Mouse (Mus musculus) heart, embryonic 16.5 days (tissue): ENCODE measurements at regions not wholly inside any gene's neighbourhood (a gene's known extent, or its start where the extent isn't known, plus 50 kb on each side); places are given as distances from the start of the nearest gene placed in this dataset.
A peak's percentile ranks its signal among the peaks of the same experiment; 100 is the strongest.

ENCODE experiments used
- ATAC-seq: fragments of 200-750 bp; cut with Nextera tagmentation; replicated peaks from 2 replicates; pipeline ENCODE4 v1.8.0; 2017; ENCODE audit warnings: moderate number of reproducible peaks; ENCODE audit not compliant: insufficient read depth, low FRiP score; ENCODE audit errors: extremely low read depth
- H3K27ac ChIP-seq: fragments of 300-500 bp; sonication (generic); 2 replicates; pipeline ENCODE4 v1.5.1; 2014; ENCODE audit warnings: mild to moderate bottlenecking, low read length, control low read depth, moderate library complexity
- H3K27me3 ChIP-seq: fragments of 300-500 bp; sonication (generic); 2 replicates; pipeline ENCODE4 v1.6.1; 2014; ENCODE audit warnings: low read length, mixed read lengths; ENCODE audit not compliant: control insufficient read depth, insufficient read depth
- H3K36me3 ChIP-seq: fragments of 300-500 bp; sonication (generic); 2 replicates; pipeline ENCODE4 v1.6.1; 2014; ENCODE audit not compliant: control insufficient read depth, insufficient read depth
- H3K4me1 ChIP-seq: fragments of 300-500 bp; sonication (generic); 2 replicates; pipeline ENCODE4 v1.6.1; 2014; ENCODE audit warnings: low read length, mixed read lengths; ENCODE audit not compliant: control insufficient read depth, insufficient read depth
- H3K4me2 ChIP-seq: fragments of 300-500 bp; sonication (generic); 2 replicates; pipeline ENCODE4 v1.6.1; 2014; ENCODE audit warnings: low read depth, mild to moderate bottlenecking, control low read depth, low read length
- H3K4me3 ChIP-seq: fragments of 300-500 bp; sonication (generic); 2 replicates; pipeline ENCODE4 v1.5.1; 2014; ENCODE audit warnings: mild to moderate bottlenecking, control low read depth, low read length
- H3K9ac ChIP-seq: fragments of 300-500 bp; sonication (generic); 2 replicates; pipeline ENCODE4 v1.6.1; 2014; ENCODE audit warnings: low read length, control low read depth
- H3K9me3 ChIP-seq: fragments of 300-500 bp; sonication (generic); replicated peaks from 2 replicates; pipeline ENCODE4 v1.6.1; 2016; ENCODE audit warnings: low read length; ENCODE audit not compliant: control insufficient read depth
- WGBS: fragments of 180-500 bp; shearing (Covaris S2); extraction: QIAGEN DNeasy Blood & Tissue Kit; methylation state at CpG from one replicate; pipeline ENCODE4 v1.1.7; 2014; 5-methylcytosine and 5-hydroxymethylcytosine counted together

GRCm38 (mm10) chr2:115342360-115342759 lies 239.2 kb upstream of the BC052040 start:
- 91% methylated on average over 14 of the region's 14 CpGs for WGBS
- no peaks in the 10 kb centered on the region for H3K27me3 ChIP-seq
- no peaks in the 10 kb centered on the region for H3K4me1 ChIP-seq
- no peak overlapping the region for H3K4me3 ChIP-seq
- no peaks in the 10 kb centered on the region for H3K9me3 ChIP-seq
- H3K4me2 ChIP-seq = no peak overlapping the region
- ATAC-seq = no peak
- H3K9ac ChIP-seq = no peak overlapping the region
- H3K27ac ChIP-seq = no peak overlapping the region
- H3K36me3 ChIP-seq = no peaks in the 10 kb centered on the region

GRCm38 (mm10) chr2:115346551-115346950 lies 235.0 kb upstream of the BC052040 start:
- no peak for ATAC-seq
- Histone ChIP-seq H3K4me3 (no peak overlapping the region), H3K27me3 (no peaks in the 10 kb centered on the region), H3K27ac (no peak overlapping the region), H3K9me3 (no peaks in the 10 kb centered on the region), H3K4me1 (peaks cover 4% of the 10 kb centered on the region), H3K36me3 (no peaks in the 10 kb centered on the region), H3K4me2 (no peak overlapping the region), H3K9ac (no peak overlapping the region)
- 57% methylated on average over 6 of the region's 6 CpGs for WGBS

- H3K27me3 ChIP-seq = no peaks in the 10 kb centered on the region
- H3K9me3 ChIP-seq = no peaks in the 10 kb centered on the region
- no peak overlapping the region for H3K4me3 ChIP-seq
- H3K4me2 ChIP-seq = no peak overlapping the region
- no peak overlapping the region for H3K9ac ChIP-seq
- no peak for ATAC-seq
- no peak overlapping the region for H3K27ac ChIP-seq
- H3K4me1 ChIP-seq = peaks cover 4% of the 10 kb centered on the region
- 12% methylated on average over 2 of the region's 2 CpGs for WGBS
- H3K36me3 ChIP-seq = no peaks in the 10 kb centered on the region
Observed at GRCm38 (mm10) chr2:115348263-115348662, 233.3 kb upstream of the BC052040 start.

GRCm38 (mm10) chr2:115371072-115371471 lies 210.4 kb upstream of the BC052040 start:
- Histone ChIP-seq H3K4me2 (no peak overlapping the region), H3K27ac (no peak overlapping the region), H3K27me3 (no peaks in the 10 kb centered on the region), H3K4me3 (no peak overlapping the region), H3K9ac (no peak overlapping the region), H3K36me3 (no peaks in the 10 kb centered on the region), H3K4me1 (no peaks in the 10 kb centered on the region), H3K9me3 (no peaks in the 10 kb centered on the region)
- WGBS = 31% methylated on average over 6 of the region's 6 CpGs
- no peak; the same call in 1 of the 2 replicates for ATAC-seq

GRCm38 (mm10) chr2:115375336-115375735 lies 206.2 kb upstream of the BC052040 start:
- H3K9me3 ChIP-seq = no peaks in the 10 kb centered on the region
- no peak for ATAC-seq
- H3K4me3 ChIP-seq = no peak overlapping the region
- no peak overlapping the region for H3K27ac ChIP-seq
- H3K4me2 ChIP-seq = no peak overlapping the region
- WGBS = 80% methylated on average over 5 of the region's 5 CpGs
- H3K4me1 ChIP-seq = no peaks in the 10 kb centered on the region; the same call in 1 of the 2 replicates
- no peaks in the 10 kb centered on the region for H3K27me3 ChIP-seq
- H3K9ac ChIP-seq = no peak overlapping the region
- H3K36me3 ChIP-seq = no peaks in the 10 kb centered on the region

- H3K27ac ChIP-seq = peak overlapping the region; percentile 89
- no peak overlapping the region for H3K9ac ChIP-seq
- WGBS = 29% methylated on average over 13 of the region's 13 CpGs
- no peaks in the 10 kb centered on the region for H3K27me3 ChIP-seq
- peak overlapping the region; percentile 22; the same call in 1 of the 2 replicates for H3K4me3 ChIP-seq
- ATAC-seq = peak; percentile 86
- no peaks in the 10 kb centered on the region for H3K36me3 ChIP-seq
- peak overlapping the region; percentile 58 for H3K4me2 ChIP-seq
- peaks cover 16% of the 10 kb centered on the region for H3K4me1 ChIP-seq
- H3K9me3 ChIP-seq = no peaks in the 10 kb centered on the region
Observed at GRCm38 (mm10) chr2:115384414-115385180, 196.9 kb upstream of the BC052040 start.

- Histone ChIP-seq H3K27me3 (no peaks in the 10 kb centered on the region), H3K4me2 (peak overlapping the region; percentile 58), H3K4me3 (peak overlapping the region; percentile 24; the same call in 1 of the 2 replicates), H3K9ac (peak overlapping the region; percentile 27), H3K9me3 (no peaks in the 10 kb centered on the region), H3K36me3 (no peaks in the 10 kb centered on the region), H3K27ac (peak overlapping the region; percentile 89), H3K4me1 (peaks cover 16% of the 10 kb centered on the region)
- ATAC-seq = peak; percentile 90
- WGBS = 32% methylated on average over 16 of the region's 16 CpGs
Observed at GRCm38 (mm10) chr2:115385207-115386168, 196.0 kb upstream of the BC052040 start.

GRCm38 (mm10) chr2:115391575-115391974 lies 189.9 kb upstream of the BC052040 start:
- H3K36me3 ChIP-seq = 0 out of 2 replicates have a peak, but pooled peaks cover 2% of the 10 kb centered on the region
- ATAC-seq = no peak
- H3K9me3 ChIP-seq = no peaks in the 10 kb centered on the region
- H3K4me3 ChIP-seq = no peak overlapping the region
- 40% methylated on average over 7 of the region's 7 CpGs for WGBS
- H3K9ac ChIP-seq = no peak overlapping the region
- peak overlapping the region; percentile 53; the same call in 1 of the 2 replicates for H3K27ac ChIP-seq
- no peak overlapping the region for H3K4me2 ChIP-seq
- H3K4me1 ChIP-seq = peaks cover 17% of the 10 kb centered on the region
- no peaks in the 10 kb centered on the region for H3K27me3 ChIP-seq
